Mouse (Mus musculus) left cerebral cortex, adult 11 months (tissue): ENCODE results near the gene Tfap2d.

Source experiments
- DNase-seq: peaks from one replicate; pipeline ENCODE4 v3.0.0; 2022; ENCODE audit warnings: low spot score

The Tfap2d gene

DNA sequence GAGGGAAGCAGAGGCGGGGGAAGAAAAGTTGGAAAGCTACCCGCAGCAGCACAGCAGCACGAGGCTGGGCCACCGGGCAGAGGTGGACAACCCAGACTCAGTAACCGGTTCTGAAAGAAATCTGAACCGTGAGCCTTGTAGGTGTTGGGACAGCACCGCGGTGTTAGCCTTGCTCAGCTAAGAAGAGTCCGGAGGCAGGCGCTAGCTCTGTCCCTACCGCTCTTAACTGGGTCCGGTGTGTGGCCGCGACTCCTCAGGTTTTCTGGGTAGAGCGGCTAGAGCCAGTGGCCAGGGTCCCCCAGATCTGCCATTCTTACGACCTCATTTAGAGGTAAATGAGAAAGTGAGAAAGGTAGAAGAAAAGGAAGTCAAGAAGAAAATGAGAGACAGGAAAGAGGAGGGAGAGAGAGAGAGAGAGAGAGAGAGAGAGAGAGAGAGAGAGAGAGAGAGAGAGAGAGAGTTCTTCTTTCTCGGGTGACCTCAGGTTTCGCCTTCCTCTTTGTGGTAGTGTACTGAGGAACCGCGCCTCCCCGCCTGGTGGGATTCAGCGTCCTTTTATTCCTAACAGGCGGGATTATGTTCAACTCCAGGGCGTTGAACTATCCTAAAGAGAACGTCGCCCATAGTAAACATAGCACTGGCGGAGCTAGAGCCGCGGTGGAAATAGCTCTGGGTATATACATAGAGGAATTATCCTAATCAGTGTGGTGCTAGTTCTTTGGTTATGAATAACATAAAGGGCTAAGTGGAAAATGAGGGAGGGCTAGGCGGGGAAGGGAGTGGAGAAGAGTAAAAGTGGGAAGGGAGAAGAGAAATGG, 107.6 kb downstream of the Tfap2d start:
- DNase-seq, result no peak

DNA sequence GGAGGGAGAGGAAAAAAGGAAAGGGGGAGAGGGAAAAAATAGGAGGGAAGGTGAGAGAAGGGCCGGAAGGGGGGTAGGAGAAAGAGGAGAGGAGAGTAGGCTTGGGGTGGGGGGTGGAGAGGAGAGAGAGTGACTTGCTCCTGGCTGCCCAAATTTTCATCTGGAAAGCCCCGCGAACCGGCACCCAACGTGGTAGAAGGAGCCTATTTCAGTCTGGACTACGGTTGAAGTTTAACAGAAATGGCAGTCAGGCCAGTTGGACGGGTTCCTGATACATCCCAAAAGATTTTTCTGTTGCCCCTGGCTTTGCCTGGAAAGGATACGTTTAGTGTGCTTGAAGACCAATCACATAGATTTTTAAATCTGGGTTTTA, 108.2 kb downstream of the Tfap2d start:
- no peak for DNase-seq

GRCm38 (mm10) chr1:19211546-19212154, 108.8 kb downstream of the Tfap2d start:
- no peak for DNase-seq

DNA sequence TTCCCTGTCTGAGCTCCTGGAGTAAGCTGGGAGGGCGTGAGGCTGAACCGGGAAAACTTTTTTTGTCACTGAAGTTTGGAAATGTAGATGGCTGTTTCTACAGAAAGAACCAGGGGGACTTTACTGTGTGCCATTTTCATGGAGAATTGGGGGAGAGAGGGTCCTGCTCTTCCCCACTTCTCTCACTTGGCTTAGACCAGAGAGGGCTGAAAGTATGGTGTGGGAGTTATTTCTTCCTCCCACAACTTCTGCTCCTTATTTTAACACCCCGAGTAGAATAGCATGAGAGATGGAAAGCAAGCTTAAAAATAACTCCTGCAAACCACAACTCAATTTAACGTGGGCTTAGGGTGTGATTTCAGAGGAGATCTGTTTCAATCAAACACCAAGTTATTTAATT, 109.9 kb downstream of the Tfap2d start:
- DNase-seq, result no peak

GRCm38 (mm10) chr1:19213171-19213570, 110.3 kb downstream of the Tfap2d start:
- DNase-seq, result no peak

DNA sequence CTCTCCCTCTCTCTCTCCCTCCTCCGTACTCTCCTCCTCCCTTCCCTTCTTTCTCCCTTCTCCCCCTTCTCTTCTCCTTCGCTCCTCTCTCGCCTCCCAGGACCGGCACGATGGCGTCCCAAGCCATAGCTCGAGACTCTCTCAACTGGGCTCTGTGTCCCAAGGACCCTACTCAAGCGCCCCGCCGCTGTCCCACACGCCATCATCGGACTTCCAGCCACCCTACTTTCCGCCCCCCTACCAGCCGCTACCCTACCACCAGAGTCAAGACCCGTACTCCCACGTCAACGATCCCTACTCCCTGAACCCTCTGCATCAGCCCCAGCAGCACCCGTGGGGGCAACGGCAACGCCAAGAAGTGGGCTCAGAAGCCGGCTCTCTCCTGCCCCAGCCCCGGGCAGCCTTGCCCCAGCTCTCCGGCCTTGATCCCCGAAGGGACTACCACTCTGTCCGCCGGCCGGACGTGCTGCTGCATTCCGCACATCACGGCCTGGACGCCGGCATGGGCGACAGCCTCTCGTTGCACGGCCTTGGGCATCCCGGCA, 111.1 kb downstream of the Tfap2d start:
- no peak for DNase-seq
